20 mouse cellular contexts compared by ENCODE assay signal in genomic region chr3:85819319-85819718, GRCm38 (mm10). TPM values are rescaled to one million over a fixed set of nuclear protein-coding genes. Genes with fewer than 3 reads are reported as not detected.
DNase-seq lines count a peak whose midpoint lies in the region; TF ChIP-seq lines count a peak whose summit lies in the region.
"Had no signal": no experiment of that assay in that cellular context is flagged by ENCODE, and none has a peak within 500 bp of the region (broad histone marks: within the 10 kb centered on the region; RNA-seq: fewer than 3 reads in every experiment).

No protein-coding gene starts in this region.

- TF ChIP-seq POLR2A in liver, adult 2 months (IDR thresholded peaks at IDR 0.05; ENCODE audit: extremely low read depth, insufficient read depth, low read length) = no peak

- WGBS in liver, adult 2 months = 34% methylated on average over 3 of the region's 3 CpGs

- H3K4me1 ChIP-seq in liver, adult 2 months (ENCODE audit: control insufficient read depth, insufficient read depth, low read length) = peaks cover 10% of the 10 kb centered on the region
- H3K4me1 ChIP-seq: embryonic facial prominence, embryonic 12.5 days; forebrain, embryonic 13.5 days; forebrain, embryonic 15.5 days had no signal

- no peak overlapping the region for H3K27ac ChIP-seq in liver, adult 2 months (replicated peaks; ENCODE audit: insufficient read depth, low read depth, low read length)
- H3K27ac ChIP-seq: embryonic facial prominence, embryonic 10.5 days; embryonic facial prominence, embryonic 12.5 days; forebrain, embryonic 13.5 days; forebrain, embryonic 15.5 days had no signal

- H3K36me3 ChIP-seq in liver, adult 2 months (ENCODE audit: control insufficient read depth, insufficient read depth, low read length) = no peaks in the 10 kb centered on the region
- H3K36me3 ChIP-seq: embryonic facial prominence, embryonic 10.5 days; embryonic facial prominence, embryonic 12.5 days; forebrain, embryonic 15.5 days had no signal

- no peak overlapping the region for H3K4me3 ChIP-seq in liver, adult 2 months (ENCODE audit: insufficient read depth, low read depth, low read length)
- H3K4me3 ChIP-seq: embryonic facial prominence, embryonic 10.5 days; embryonic facial prominence, embryonic 12.5 days; forebrain, embryonic 13.5 days; forebrain, embryonic 15.5 days had no signal

- no peaks in the 10 kb centered on the region for H3K27me3 ChIP-seq in liver, adult 2 months (ENCODE audit: control insufficient read depth, insufficient read depth, low read length)
- H3K27me3 ChIP-seq: embryonic facial prominence, embryonic 12.5 days; forebrain, embryonic 13.5 days; forebrain, embryonic 15.5 days; Patski had no signal

- H3K9ac ChIP-seq in liver, adult 2 months (ENCODE audit: low read depth, low read length) = no peak overlapping the region
- H3K9ac ChIP-seq: embryonic facial prominence, embryonic 12.5 days; forebrain, embryonic 13.5 days; forebrain, embryonic 15.5 days; forebrain, postnatal 0 days had no signal

- peaks cover 4% of the 10 kb centered on the region for H3K79me2 ChIP-seq in liver, adult 2 months (ENCODE audit: control insufficient read depth, insufficient read depth, low read length)

- peak; percentile 90 for DNase-seq in liver, adult 2 months (ENCODE audit: extremely low read depth, low read depth, low spot score)
- no peak for DNase-seq in liver
- peak; percentile 39 for DNase-seq in NIH3T3 (ENCODE audit: low read depth)
- DNase-seq in adipocyte (ENCODE audit: low spot score) = peak; percentile 49
- no peak for DNase-seq in T-cell, adult 2 months (ENCODE audit: low spot score)
- DNase-seq: adrenal gland, adult 8-10 months; adrenal gland, postnatal 14 days; adrenal gland, postnatal 36 days; cerebellum, adult 11-12 months; cerebellum, adult 2 months; cerebellum, adult 9-10 months; cerebellum, postnatal 10 days; cerebellum, postnatal 25 days; forebrain, postnatal 0 days had no signal

- no peak for TF ChIP-seq CTCF in liver, adult 2 months (IDR thresholded peaks at IDR 0.05; ENCODE audit: low read depth, low read length)

RNA-seq across cellular contexts. Expression of gene Fam160a1, which starts 2.2 kb away (rescaled TPM):
- total RNA-seq in liver, adult 2 months (2014; rRNA removed) = 1.8 and 3.0 TPM in 2 replicates
- polyA plus RNA-seq in liver, adult 2 months (2012; rRNA removed) = 3.4 and 4.7 TPM in 2 replicates
- total RNA-seq: MEL had no signal

Comparison
In these comparisons a context has a peak if more than half of its experiments do, and no peak if none do; other contexts are left out.
1. DNase-seq: peak in liver, adult 2 months (single experiment), NIH3T3 (single experiment) and adipocyte (single experiment); none in liver (single experiment) and T-cell, adult 2 months (single experiment).